Mouse (Mus musculus): ENCODE measurements around the gene C130026I21Rik.

DNA sequence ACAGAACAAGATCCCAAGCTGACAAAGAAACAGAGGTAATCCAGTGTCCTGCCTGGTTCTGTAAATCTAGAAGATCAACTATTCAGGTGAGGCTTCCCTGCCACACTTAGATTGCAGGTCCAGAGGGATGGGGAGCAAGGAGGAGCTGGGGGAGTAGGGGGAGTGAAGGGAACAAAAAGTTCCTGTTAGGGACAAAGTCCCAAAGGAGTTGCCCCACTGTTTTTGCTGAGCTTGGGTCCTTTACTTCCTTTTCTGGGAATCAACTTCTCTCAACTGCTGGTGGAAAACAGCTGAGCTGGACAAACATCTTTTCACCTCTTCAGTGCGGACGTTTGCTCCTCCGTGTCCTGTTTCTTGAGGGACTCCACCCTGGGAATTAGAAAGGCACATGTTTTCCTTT is 324.4 kb downstream of the C130026I21Rik start:
- TF ChIP-seq CTCF (IDR thresholded peaks at IDR 0.05; ENCODE audit: low read depth), result no peak
- no peak for TF ChIP-seq EP300 (IDR thresholded peaks at IDR 0.05; ENCODE audit: low read depth)
